Mouse (Mus musculus) liver, embryonic 14.5 days (tissue): ENCODE measurements around the gene St8sia1.

Experiments used
- CTCF ChIP-seq: IDR thresholded peaks from 2 replicates; pipeline ENCODE4 v1.5.1; 2016; ENCODE audit warnings: antibody characterized with exemption, low read depth, control low read depth
- EP300 ChIP-seq: IDR thresholded peaks from 2 replicates; pipeline ENCODE4 v1.6.1; 2016; ENCODE audit warnings: antibody characterized with exemption, low read depth

GRCm38 (mm10) chr6:142915464-142915863 lies 48.8 kb downstream of the St8sia1 start:
- no peak for TF ChIP-seq CTCF
- TF ChIP-seq EP300, result no peak
